Mouse (Mus musculus) E14TG2a.4 (cell line): ENCODE measurements around the gene Dgkb.

ENCODE experiments used
- H3K27me3 ChIP-seq: 2 replicates; pipeline ENCODE4 v1.6.1; 2014; ENCODE audit warnings: low read length, control low read depth; ENCODE audit not compliant: insufficient read depth
- H3K36me3 ChIP-seq: 2 replicates; pipeline ENCODE4 v1.6.1; 2014; ENCODE audit warnings: low read length, control low read depth; ENCODE audit not compliant: insufficient read depth
- H3K4me1 ChIP-seq: replicated peaks from 2 replicates; pipeline ENCODE4 v1.6.1; 2014; ENCODE audit warnings: low read depth, low read length, control low read depth
- H3K4me3 ChIP-seq: replicated peaks from 2 replicates; pipeline ENCODE4 v1.5.1; 2014; ENCODE audit warnings: mild to moderate bottlenecking, low read length
- H3K9me3 ChIP-seq: 2 replicates; pipeline ENCODE4 v1.6.1; 2014; ENCODE audit warnings: low read length, control low read depth
- CTCF ChIP-seq: conservative IDR thresholded peaks from 2 replicates; pipeline ENCODE4 v1.5.1; 2014; ENCODE audit warnings: low read length
- NANOG ChIP-seq: IDR thresholded peaks from 2 replicates; pipeline ENCODE4 v1.6.1; 2014; ENCODE audit warnings: borderline replicate concordance, low read length, mixed read lengths
- POU5F1 ChIP-seq: IDR thresholded peaks from 2 replicates; pipeline ENCODE4 v1.6.1; 2014; ENCODE audit warnings: low read length, borderline replicate concordance

Gene Dgkb

DNA sequence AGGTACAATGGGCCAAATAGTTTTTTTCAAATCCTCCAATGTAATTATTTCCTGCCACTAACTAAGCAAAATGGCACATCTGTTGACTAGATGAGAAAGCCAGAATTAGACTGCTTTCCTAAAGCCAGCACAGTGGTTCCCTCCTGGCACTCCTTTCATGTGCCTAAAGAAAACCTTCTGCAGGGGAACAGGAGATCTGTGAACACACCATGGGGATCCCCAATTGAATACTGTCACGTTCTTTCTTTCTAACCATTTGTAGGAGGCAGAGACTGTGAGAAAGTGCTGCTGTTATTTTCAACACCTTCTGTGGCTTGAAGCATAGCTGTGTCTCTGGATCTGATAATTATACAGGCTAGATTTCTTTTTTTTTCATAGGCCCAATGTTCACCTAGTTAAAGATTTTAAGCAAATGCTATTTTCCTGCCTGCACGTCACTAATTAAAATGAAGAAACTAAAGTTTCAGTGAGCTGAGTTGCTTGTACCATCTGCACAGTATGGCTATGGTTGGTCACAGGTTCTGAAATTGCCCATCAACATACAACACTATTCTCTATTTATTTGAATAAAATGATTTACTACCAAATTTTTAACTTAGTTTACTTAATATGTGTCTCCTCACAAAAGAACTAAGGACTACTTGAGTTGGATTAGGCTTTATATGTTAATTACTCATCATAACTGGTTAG lies 161.1 kb downstream of the Dgkb start:
- no peak overlapping the region for H3K4me3 ChIP-seq
- no peaks in the 10 kb centered on the region for H3K27me3 ChIP-seq
- no peaks in the 10 kb centered on the region for H3K9me3 ChIP-seq
- no peaks in the 10 kb centered on the region for H3K4me1 ChIP-seq
- TF ChIP-seq NANOG (no peak), POU5F1 (no peak), CTCF (no peak)
- no peaks in the 10 kb centered on the region for H3K36me3 ChIP-seq

DNA sequence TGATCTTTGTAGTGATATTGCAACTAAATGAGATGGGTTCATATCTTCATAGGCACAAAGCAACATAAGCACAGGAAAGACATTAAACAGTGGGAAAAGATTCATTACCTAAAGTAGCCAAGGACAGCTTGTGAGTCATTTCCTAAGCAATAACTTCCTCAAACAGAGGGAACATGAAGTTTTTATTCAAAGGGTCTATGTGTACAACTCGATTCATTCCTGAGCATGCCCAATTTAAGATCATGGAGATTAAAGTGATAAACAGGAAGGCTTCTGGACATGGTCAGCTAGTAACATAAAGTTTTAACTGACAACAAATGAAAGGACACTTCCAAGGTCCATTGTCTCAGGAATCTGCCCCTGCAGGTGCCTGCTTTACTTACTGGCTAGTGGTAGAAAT lies 167.8 kb downstream of the Dgkb start:
- Histone ChIP-seq H3K27me3 (no peaks in the 10 kb centered on the region), H3K4me3 (no peak overlapping the region), H3K9me3 (no peaks in the 10 kb centered on the region), H3K4me1 (no peaks in the 10 kb centered on the region), H3K36me3 (no peaks in the 10 kb centered on the region)
- TF ChIP-seq CTCF = no peak
- TF ChIP-seq POU5F1 = no peak
- TF ChIP-seq NANOG = no peak

DNA sequence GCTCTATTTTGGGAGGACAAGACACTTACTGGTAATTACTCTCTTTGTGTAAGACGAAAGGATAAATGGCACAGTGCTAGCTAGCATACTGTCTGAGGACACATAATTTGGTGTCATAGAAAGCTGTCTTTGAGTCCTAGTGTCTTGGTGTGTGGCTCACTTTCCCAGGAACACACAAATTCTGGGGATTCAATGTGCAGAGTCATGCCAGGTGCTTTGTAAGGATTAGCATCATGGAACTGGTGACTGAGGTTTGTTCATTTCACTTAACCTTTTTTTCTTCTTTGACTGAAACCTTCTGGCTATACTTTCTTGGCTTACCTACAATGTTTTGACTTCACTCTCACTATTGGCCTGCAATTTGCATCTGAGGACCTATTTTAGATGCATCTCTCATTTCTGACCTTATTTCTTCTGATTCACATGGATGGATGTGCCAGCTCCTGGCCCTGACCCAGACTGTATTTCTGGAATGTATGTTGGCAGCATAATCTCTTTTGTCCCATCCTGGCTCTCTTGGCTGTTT lies 170.6 kb downstream of the Dgkb start:
- H3K36me3 ChIP-seq = no peaks in the 10 kb centered on the region
- TF ChIP-seq POU5F1 (no peak), CTCF (no peak), NANOG (no peak)
- no peaks in the 10 kb centered on the region for H3K9me3 ChIP-seq
- H3K4me3 ChIP-seq = no peak overlapping the region
- H3K27me3 ChIP-seq = no peaks in the 10 kb centered on the region
- no peaks in the 10 kb centered on the region for H3K4me1 ChIP-seq

DNA sequence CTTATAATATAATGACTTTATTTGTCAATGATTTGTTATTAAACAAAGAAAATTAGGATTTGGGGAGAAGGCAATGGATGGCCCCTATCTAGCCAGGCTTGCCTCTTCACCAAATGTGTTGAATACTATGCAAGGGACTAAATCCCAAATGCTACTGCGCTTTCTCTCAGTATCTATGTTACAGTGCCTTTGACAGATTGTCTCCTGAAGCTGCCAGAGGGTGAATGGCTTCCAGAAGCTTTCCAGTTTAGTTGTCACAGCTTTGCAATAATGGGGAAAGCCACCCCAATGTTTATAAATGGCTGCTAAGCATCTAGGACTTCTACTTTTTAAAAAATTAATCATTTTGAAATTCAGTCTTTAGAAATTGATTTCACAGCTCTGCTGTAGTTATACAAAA lies 175.7 kb downstream of the Dgkb start:
- H3K4me3 ChIP-seq = no peak overlapping the region
- no peak for TF ChIP-seq POU5F1

DNA sequence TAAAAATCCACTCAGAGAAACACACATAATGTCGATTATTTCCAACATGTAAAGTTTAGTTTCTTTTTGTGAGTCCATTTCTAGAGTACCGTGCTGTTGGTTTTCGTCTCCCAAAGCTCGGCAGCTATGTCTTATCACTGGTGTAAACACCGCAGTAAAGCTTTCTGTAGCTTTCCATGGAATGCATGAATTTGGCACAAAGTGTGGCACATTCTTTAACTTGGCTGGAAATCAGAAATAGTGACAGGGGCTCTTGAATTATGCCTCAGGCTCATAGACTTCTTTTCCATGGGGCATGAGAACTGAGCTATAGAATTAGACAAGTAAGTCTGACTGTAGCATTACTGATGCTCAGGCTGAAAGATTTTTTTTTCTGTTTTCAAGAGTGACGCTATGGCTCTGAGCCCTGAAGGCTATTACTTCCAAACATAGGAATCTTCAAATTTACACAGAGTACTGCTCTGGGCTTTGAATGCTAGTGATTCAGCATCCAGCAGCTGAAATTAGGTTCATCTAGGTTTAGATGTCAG lies 179.0 kb downstream of the Dgkb start:
- Histone ChIP-seq H3K27me3 (no peaks in the 10 kb centered on the region), H3K4me3 (no peak overlapping the region), H3K36me3 (no peaks in the 10 kb centered on the region), H3K9me3 (no peaks in the 10 kb centered on the region), H3K4me1 (no peaks in the 10 kb centered on the region)
- TF ChIP-seq POU5F1 (no peak), CTCF (no peak), NANOG (no peak)

More for the DNA sequence above, 175.7 kb downstream of the Dgkb start:
- Histone ChIP-seq H3K9me3 (no peaks in the 10 kb centered on the region), H3K4me1 (no peaks in the 10 kb centered on the region), H3K36me3 (no peaks in the 10 kb centered on the region), H3K27me3 (no peaks in the 10 kb centered on the region)

DNA sequence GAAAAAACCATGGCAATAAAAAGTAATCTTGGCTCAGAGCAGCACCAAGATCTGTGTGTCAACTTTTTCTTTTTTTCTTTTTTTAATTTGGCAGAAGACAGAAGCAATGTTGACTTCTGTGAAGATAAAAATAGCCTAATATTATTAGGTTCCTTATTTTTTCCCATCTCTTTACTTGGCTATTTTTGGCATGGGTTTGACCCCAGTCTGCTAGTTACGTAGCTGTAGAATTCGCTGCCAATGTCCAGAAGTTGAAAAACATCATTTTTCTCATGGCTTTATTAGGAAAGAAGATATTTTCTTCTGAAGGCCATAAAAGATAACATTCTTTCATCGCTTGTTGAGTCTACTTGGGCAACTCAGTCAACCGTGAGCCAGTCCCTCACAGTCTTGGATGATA lies 200.1 kb downstream of the Dgkb start:
- TF ChIP-seq NANOG (no peak), POU5F1 (no peak), CTCF (no peak)
- Histone ChIP-seq H3K4me1 (no peaks in the 10 kb centered on the region), H3K36me3 (no peaks in the 10 kb centered on the region), H3K9me3 (no peaks in the 10 kb centered on the region), H3K27me3 (no peaks in the 10 kb centered on the region), H3K4me3 (no peak overlapping the region)

DNA sequence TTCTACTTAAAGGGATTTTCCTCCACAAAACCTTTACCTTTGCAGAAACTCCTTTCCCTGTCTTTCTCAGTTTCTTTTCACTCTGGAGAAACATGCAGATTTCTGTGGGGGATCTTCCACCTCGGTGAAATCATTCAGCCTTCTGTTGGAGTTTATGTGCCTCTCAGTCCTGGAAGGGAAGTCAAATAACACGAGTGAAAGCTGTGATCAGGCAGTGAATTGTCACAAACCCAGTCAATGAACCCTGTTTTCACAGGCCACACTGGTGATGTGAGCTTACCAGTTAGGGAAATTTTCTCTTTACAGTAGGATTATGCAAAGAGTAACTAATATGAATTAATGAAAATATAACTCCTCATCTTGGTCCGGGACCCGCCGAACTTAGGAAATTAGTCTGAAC lies 229.7 kb downstream of the Dgkb start:
- no peak for TF ChIP-seq POU5F1
- no peak for TF ChIP-seq CTCF
- no peak for TF ChIP-seq NANOG
- Histone ChIP-seq H3K9me3 (peaks cover 23% of the 10 kb centered on the region), H3K27me3 (no peaks in the 10 kb centered on the region), H3K36me3 (0 out of 2 replicates have a peak, but pooled peaks cover 6% of the 10 kb centered on the region), H3K4me3 (peak overlapping the region; percentile 58), H3K4me1 (no peaks in the 10 kb centered on the region)

DNA sequence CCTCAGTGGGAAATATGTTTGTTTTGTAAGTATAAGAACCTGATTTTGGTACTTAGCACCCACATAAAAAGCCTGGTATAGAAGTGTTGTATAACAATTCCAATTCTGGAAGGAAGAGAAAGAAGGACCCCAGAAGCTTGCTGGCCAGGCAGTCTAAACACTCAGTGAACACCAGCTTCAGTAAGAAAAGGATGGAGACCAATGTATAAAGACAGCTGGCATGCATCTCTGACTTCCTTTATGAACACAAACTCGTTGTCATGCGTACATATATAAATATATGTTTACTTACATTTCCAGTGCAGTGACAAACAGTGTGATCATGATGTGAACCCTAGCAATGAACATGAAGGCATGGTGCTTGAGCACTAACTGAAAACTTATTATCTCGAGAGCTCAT lies 270.7 kb downstream of the Dgkb start:
- no peaks in the 10 kb centered on the region for H3K36me3 ChIP-seq
- no peak overlapping the region for H3K4me3 ChIP-seq
- no peaks in the 10 kb centered on the region for H3K4me1 ChIP-seq
- no peaks in the 10 kb centered on the region for H3K9me3 ChIP-seq
- TF ChIP-seq CTCF (no peak), POU5F1 (no peak), NANOG (no peak)
- no peaks in the 10 kb centered on the region for H3K27me3 ChIP-seq

DNA sequence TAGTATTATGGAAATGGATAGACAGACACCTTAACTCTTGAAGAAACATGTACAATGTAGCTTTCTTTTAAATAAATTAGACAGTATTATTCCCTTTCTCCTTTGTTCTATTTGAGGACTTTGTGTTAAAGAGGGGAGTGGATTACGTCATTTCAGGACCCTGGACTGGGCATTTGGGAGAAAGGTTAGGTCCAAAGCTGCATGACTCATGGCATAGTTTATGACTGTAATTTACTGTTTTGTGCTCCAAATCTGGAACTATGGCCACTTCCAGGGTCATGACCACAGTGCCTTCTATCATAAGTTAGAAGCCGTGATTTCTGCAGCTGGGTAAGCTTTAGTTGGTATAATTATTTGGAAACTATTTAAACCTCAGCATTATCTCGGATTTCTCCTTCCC lies 294.4 kb downstream of the Dgkb start:
- no peaks in the 10 kb centered on the region for H3K27me3 ChIP-seq
- H3K9me3 ChIP-seq = no peaks in the 10 kb centered on the region
- no peak overlapping the region for H3K4me3 ChIP-seq
- TF ChIP-seq NANOG (no peak), CTCF (no peak), POU5F1 (no peak)
- H3K36me3 ChIP-seq = no peaks in the 10 kb centered on the region
- H3K4me1 ChIP-seq = no peaks in the 10 kb centered on the region
